Mouse (Mus musculus) E14TG2a.4 (cell line): ENCODE measurements around the gene Ndufs7.

ENCODE experiments used
- H3K27me3 ChIP-seq: 2 replicates; pipeline ENCODE4 v1.6.1; 2014; ENCODE audit warnings: low read length, control low read depth; ENCODE audit not compliant: insufficient read depth
- H3K36me3 ChIP-seq: 2 replicates; pipeline ENCODE4 v1.6.1; 2014; ENCODE audit warnings: low read length, control low read depth; ENCODE audit not compliant: insufficient read depth
- H3K4me1 ChIP-seq: replicated peaks from 2 replicates; pipeline ENCODE4 v1.6.1; 2014; ENCODE audit warnings: low read depth, low read length, control low read depth
- H3K4me3 ChIP-seq: replicated peaks from 2 replicates; pipeline ENCODE4 v1.5.1; 2014; ENCODE audit warnings: mild to moderate bottlenecking, low read length
- H3K9me3 ChIP-seq: 2 replicates; pipeline ENCODE4 v1.6.1; 2014; ENCODE audit warnings: low read length, control low read depth
- CTCF ChIP-seq: conservative IDR thresholded peaks from 2 replicates; pipeline ENCODE4 v1.5.1; 2014; ENCODE audit warnings: low read length
- NANOG ChIP-seq: IDR thresholded peaks from 2 replicates; pipeline ENCODE4 v1.6.1; 2014; ENCODE audit warnings: borderline replicate concordance, low read length, mixed read lengths
- POU5F1 ChIP-seq: IDR thresholded peaks from 2 replicates; pipeline ENCODE4 v1.6.1; 2014; ENCODE audit warnings: low read length, borderline replicate concordance

Gene Ndufs7

GRCm38 (mm10) chr10:80299824-80300223, 50.9 kb downstream of the Ndufs7 start:
- Histone ChIP-seq H3K36me3 (peaks cover 3% of the 10 kb centered on the region), H3K27me3 (peaks cover 66% of the 10 kb centered on the region), H3K4me1 (peaks cover 69% of the 10 kb centered on the region), H3K4me3 (peak overlapping the region; percentile 70), H3K9me3 (no peaks in the 10 kb centered on the region)
- TF ChIP-seq NANOG (no peak), CTCF (no peak), POU5F1 (no peak)

GRCm38 (mm10) chr10:80300672-80301181, 51.8 kb downstream of the Ndufs7 start:
- Histone ChIP-seq H3K9me3 (no peaks in the 10 kb centered on the region), H3K4me1 (peaks cover 67% of the 10 kb centered on the region), H3K36me3 (no peaks in the 10 kb centered on the region), H3K4me3 (no peak overlapping the region), H3K27me3 (peaks cover 72% of the 10 kb centered on the region)
- TF ChIP-seq NANOG = no peak
- no peak for TF ChIP-seq CTCF
- TF ChIP-seq POU5F1 = no peak

GRCm38 (mm10) chr10:80301256-80302081, 52.5 kb downstream of the Ndufs7 start:
- no peaks in the 10 kb centered on the region for H3K36me3 ChIP-seq
- H3K4me3 ChIP-seq = no peak overlapping the region
- H3K4me1 ChIP-seq = peaks cover 67% of the 10 kb centered on the region
- H3K27me3 ChIP-seq = peaks cover 79% of the 10 kb centered on the region
- H3K9me3 ChIP-seq = no peaks in the 10 kb centered on the region
- TF ChIP-seq NANOG (no peak), POU5F1 (no peak), CTCF (no peak)

- peaks cover 82% of the 10 kb centered on the region for H3K27me3 ChIP-seq
- H3K4me3 ChIP-seq = no peak overlapping the region
- H3K4me1 ChIP-seq = peaks cover 67% of the 10 kb centered on the region
- H3K36me3 ChIP-seq = no peaks in the 10 kb centered on the region
- TF ChIP-seq CTCF (no peak), POU5F1 (no peak), NANOG (no peak)
- no peaks in the 10 kb centered on the region for H3K9me3 ChIP-seq
These were observed 53.1 kb downstream of the Ndufs7 start for GRCm38 (mm10) chr10:80302082-80302355.

GRCm38 (mm10) chr10:80302471-80302881, 53.6 kb downstream of the Ndufs7 start:
- TF ChIP-seq NANOG (no peak), POU5F1 (no peak), CTCF (no peak)
- Histone ChIP-seq H3K36me3 (no peaks in the 10 kb centered on the region), H3K9me3 (no peaks in the 10 kb centered on the region), H3K4me3 (no peak overlapping the region), H3K27me3 (peaks cover 82% of the 10 kb centered on the region), H3K4me1 (peaks cover 63% of the 10 kb centered on the region)

GRCm38 (mm10) chr10:80304458-80304857, 55.5 kb downstream of the Ndufs7 start:
- H3K4me1 ChIP-seq = peaks cover 49% of the 10 kb centered on the region
- H3K9me3 ChIP-seq = no peaks in the 10 kb centered on the region
- TF ChIP-seq POU5F1 (no peak), CTCF (no peak), NANOG (no peak)
- H3K36me3 ChIP-seq = no peaks in the 10 kb centered on the region
- peaks cover 76% of the 10 kb centered on the region for H3K27me3 ChIP-seq
- peak overlapping the region; percentile 86 for H3K4me3 ChIP-seq

- peak overlapping the region; percentile 86 for H3K4me3 ChIP-seq
- H3K4me1 ChIP-seq = peaks cover 45% of the 10 kb centered on the region
- no peaks in the 10 kb centered on the region for H3K36me3 ChIP-seq
- no peak for TF ChIP-seq CTCF
- TF ChIP-seq POU5F1 = no peak
- no peaks in the 10 kb centered on the region for H3K9me3 ChIP-seq
- peaks cover 74% of the 10 kb centered on the region for H3K27me3 ChIP-seq
These were observed 55.9 kb downstream of the Ndufs7 start for GRCm38 (mm10) chr10:80304862-80305261.
